Mouse (Mus musculus) cerebellum, postnatal 10 days (tissue): Measurements from ENCODE around the gene Slx1b.

Source experiments
- DNase-seq, 2 experiments: peaks; one replicate each; pipeline ENCODE4 v3.0.0; 2021; ENCODE audit warnings: mixed read lengths in 2 of 2

The Slx1b gene

GRCm38 (mm10) chr7:126672111-126672510 lies 23.5 kb downstream of the Slx1b start:
- no peak for DNase-seq

- no peak for DNase-seq
Observed at GRCm38 (mm10) chr7:126670152-126670551, 25.4 kb downstream of the Slx1b start.

DNA sequence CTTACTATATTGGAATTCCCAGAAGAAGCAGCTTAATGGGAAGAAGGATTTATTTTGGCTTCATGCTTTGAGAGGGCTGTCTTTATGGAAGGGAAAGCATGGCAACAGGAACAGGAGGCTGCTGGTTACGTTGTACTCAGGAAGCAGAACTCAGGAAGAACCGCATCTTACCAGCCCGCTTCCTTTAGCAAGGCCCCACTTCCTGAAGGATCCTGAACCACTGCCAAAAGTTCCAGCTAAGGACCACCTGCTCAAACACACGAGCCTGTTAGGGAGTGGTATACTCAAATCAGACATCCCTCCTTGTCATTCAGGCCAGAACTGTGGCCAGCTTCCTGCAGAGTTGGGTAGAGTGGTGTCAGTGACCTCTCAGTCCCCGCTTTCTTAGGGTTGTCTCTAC lies 27.1 kb downstream of the Slx1b start:
- peak in 1 of 2 experiments; percentile 17 for DNase-seq

GRCm38 (mm10) chr7:126667495-126668090 lies 28.0 kb downstream of the Slx1b start:
- no peak for DNase-seq

DNA sequence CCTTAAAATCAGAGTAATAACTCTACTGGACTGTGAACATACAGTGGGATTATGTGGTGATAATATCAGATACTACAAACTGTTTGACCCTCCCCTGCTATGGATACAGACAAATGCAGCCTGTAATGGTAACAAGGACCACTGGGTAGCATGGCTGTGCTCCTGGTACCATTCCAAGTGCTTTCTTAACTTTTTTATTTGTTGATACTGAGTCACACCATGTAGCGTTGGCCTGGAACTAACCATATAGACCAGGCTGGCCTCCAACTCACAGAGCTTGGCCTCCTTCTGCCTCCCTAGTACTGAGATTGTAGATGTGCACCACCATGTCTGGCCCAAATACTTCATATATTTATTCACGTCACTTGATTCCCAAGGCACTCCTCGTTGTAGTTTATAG lies 30.3 kb downstream of the Slx1b start:
- peak in 1 of 2 experiments; percentile 14 for DNase-seq

DNA sequence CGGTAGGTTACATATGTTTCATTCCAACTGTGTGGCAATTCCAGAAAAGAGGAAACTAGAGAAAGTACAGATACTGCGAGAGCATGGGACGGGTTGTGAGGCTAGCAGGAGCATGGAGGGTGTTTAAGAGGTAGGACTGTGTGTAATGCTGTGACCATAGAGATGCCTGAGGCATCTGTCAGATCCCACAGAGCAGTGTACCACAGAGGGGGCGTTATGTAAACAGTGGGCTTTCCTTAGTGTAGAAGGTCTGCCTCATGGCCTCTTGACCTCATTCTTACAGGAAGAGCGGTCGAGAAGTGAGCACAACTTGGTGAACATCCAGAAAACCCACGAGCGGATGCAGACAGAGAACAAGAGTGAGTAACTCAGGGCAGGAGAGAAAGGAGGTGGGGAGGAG lies 31.9 kb downstream of the Slx1b start:
- DNase-seq = no peak

GRCm38 (mm10) chr7:126659771-126660170 lies 35.8 kb downstream of the Slx1b start:
- no peak for DNase-seq

DNA sequence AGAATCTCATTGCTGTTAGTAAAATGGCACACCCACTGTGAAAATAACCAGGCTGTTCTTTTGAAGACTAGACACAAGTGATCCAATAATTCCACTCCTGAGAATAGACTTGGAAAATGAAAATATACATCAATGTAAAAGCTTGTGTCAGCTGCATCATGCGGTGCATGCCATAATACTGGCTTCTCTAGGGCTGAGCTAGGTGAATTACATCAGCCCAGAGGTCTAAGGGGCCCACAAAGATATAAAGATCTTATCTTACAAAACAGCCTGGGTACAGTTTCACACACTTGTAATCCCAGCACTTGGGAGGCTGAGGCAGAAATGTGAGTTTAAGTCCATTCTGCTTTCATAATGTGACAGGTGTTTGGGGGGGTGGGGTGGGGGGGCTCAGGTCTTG lies 38.1 kb downstream of the Slx1b start:
- DNase-seq = no peak

- DNase-seq = no peak
Observed at GRCm38 (mm10) chr7:126655695-126656094, 39.9 kb downstream of the Slx1b start.

GRCm38 (mm10) chr7:126653991-126654390 lies 41.6 kb downstream of the Slx1b start:
- no peak for DNase-seq

DNA sequence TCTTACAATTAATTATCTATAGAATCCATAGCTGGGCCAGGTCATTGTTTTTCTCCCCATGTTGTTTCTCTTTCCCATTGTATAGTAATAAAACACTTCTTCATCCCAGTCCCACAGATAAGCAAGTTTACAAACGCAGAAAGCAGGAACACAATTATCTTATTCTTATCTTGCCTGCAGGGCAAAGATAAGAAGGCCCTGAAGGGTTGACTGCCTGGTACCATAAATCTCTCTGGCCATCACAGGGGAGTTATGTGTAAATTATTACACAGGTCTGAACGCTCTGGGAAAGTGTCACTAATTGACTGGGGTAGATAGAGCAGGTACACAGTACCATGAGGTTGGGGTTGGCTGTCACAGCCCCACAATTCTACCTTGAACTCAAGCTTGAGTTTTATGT lies 44.7 kb downstream of the Slx1b start:
- DNase-seq = no peak

- peak; percentile 98 for DNase-seq
Observed at GRCm38 (mm10) chr7:126649231-126650051, 46.1 kb downstream of the Slx1b start, which contains the start of gene Sgf29. Gene Sgf29 (plus strand): TSS chr7:126649309.

GRCm38 (mm10) chr7:126648486-126648885 lies 47.1 kb downstream of the Slx1b start:
- peak; percentile 33 to 36 for DNase-seq

DNA sequence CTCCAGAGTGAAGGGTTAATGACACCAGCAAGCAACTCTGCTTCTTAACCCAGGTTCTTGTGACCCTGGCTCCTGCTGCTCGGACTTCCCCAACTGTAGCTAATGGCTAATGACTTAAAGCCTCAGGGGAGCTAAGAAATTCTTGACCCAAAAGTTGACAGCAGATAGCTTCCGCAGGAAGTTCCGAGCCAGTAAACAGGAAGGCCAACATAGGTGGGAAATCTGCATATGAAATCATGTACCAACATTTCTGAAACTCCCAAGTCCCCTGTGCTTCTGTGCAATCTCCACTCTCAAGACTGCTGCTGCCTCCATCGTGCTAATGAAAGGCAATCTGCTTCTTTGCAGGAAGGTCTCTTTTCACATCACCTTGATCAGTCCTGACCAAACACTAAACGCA lies 49.9 kb downstream of the Slx1b start:
- DNase-seq = no peak

- DNase-seq = no peak
Observed at GRCm38 (mm10) chr7:126644914-126645313, 50.7 kb downstream of the Slx1b start.

GRCm38 (mm10) chr7:126644345-126644744 lies 51.2 kb downstream of the Slx1b start:
- no peak for DNase-seq

- peak; percentile 61 to 71 for DNase-seq
Observed at GRCm38 (mm10) chr7:126643244-126643617, 52.4 kb downstream of the Slx1b start.

- DNase-seq = no peak
Observed at GRCm38 (mm10) chr7:126642545-126643243, 52.9 kb downstream of the Slx1b start.
